Mouse (Mus musculus) spleen, postnatal 10 days (tissue): ENCODE measurements around the gene Nlgn2.

Source experiments
- DNase-seq, 2 experiments: peaks; one replicate each; pipeline ENCODE4 v3.0.0; 2021 to 2022; ENCODE audit warnings: low spot score in 2 of 2

The Nlgn2 gene

GRCm38 (mm10) chr11:69795983-69796435, 41.6 kb downstream of the Nlgn2 start:
- no peak for DNase-seq

GRCm38 (mm10) chr11:69795168-69795982, 42.2 kb downstream of the Nlgn2 start, which contains the start of gene Chrnb1:
Gene Chrnb1, minus strand, starts transcription at chr11:69795943.
- peak; percentile 84 to 96 for DNase-seq

GRCm38 (mm10) chr11:69793429-69793828, 44.2 kb downstream of the Nlgn2 start:
- no peak for DNase-seq

GRCm38 (mm10) chr11:69791420-69791819, 46.2 kb downstream of the Nlgn2 start:
- no peak for DNase-seq

GRCm38 (mm10) chr11:69789431-69789830, 48.2 kb downstream of the Nlgn2 start:
- DNase-seq, result no peak

GRCm38 (mm10) chr11:69787306-69787705, 50.3 kb downstream of the Nlgn2 start:
- DNase-seq, result no peak

- peak in 1 of 2 experiments; percentile 48 for DNase-seq
Measured at GRCm38 (mm10) chr11:69784793-69785272, 52.8 kb downstream of the Nlgn2 start.

- no peak for DNase-seq
Measured at GRCm38 (mm10) chr11:69781828-69782227, 55.8 kb downstream of the Nlgn2 start.

- DNase-seq, result no peak
Measured at GRCm38 (mm10) chr11:69778985-69779384, 58.6 kb downstream of the Nlgn2 start.

GRCm38 (mm10) chr11:69778258-69778982, 59.2 kb downstream of the Nlgn2 start:
- no peak for DNase-seq

- DNase-seq, result no peak
Measured at GRCm38 (mm10) chr11:69777504-69778257, 59.9 kb downstream of the Nlgn2 start.

- DNase-seq, result no peak
Measured at GRCm38 (mm10) chr11:69776488-69776887, 61.1 kb downstream of the Nlgn2 start.

GRCm38 (mm10) chr11:69775716-69776115, 61.9 kb downstream of the Nlgn2 start:
- no peak for DNase-seq

GRCm38 (mm10) chr11:69774961-69775360, 62.6 kb downstream of the Nlgn2 start:
- no peak for DNase-seq
